In genomic region chr4:87701024-87701423, GRCm38 (mm10) we compare ENCODE assay signal across 15 mouse cellular contexts.
"Had no signal": no experiment of that assay in that cellular context is flagged by ENCODE, and none has a peak within 500 bp of the region (broad histone marks: within the 10 kb centered on the region; RNA-seq: fewer than 3 reads in every experiment).

No protein-coding gene starts in this region.

- H3K4me3 ChIP-seq: neural tube, embryonic 13.5 days; neural tube, embryonic 15.5 days; stomach, embryonic 15.5 days had no signal

- H3K27me3 ChIP-seq: neural tube, embryonic 13.5 days; neural tube, embryonic 15.5 days; stomach, embryonic 15.5 days had no signal

- H3K36me3 ChIP-seq: neural tube, embryonic 13.5 days; neural tube, embryonic 15.5 days; stomach, embryonic 15.5 days had no signal

- H3K9me3 ChIP-seq: neural tube, embryonic 13.5 days; stomach, embryonic 15.5 days had no signal

- H3K9ac ChIP-seq: neural tube, embryonic 13.5 days; neural tube, embryonic 15.5 days; stomach, embryonic 15.5 days had no signal

- H3K4me2 ChIP-seq: neural tube, embryonic 13.5 days; neural tube, embryonic 15.5 days; stomach, embryonic 15.5 days had no signal

- DNase-seq: retina, postnatal 1 day; right cerebral cortex, adult 18-20 months; right cerebral cortex, postnatal 14 days; right cerebral cortex, postnatal 25 days; right cerebral cortex, postnatal 4 days; spleen, adult 18-20 months; thymus, adult 18-20 months; thymus, adult 2 months; thymus, postnatal 25 days; thymus, postnatal 36 days; thymus, postnatal 4 days had no signal

- H3K27ac ChIP-seq: neural tube, embryonic 13.5 days; neural tube, embryonic 15.5 days; stomach, embryonic 15.5 days; stomach, postnatal 0 days had no signal

- H3K4me1 ChIP-seq: stomach, embryonic 15.5 days had no signal
